Mouse (Mus musculus) heart, adult 2 months (tissue): ENCODE results near the gene Atp2a1.

Source experiments
- CTCF ChIP-seq: fragments of 200-600 bp; IDR thresholded peaks from 2 replicates; pipeline ENCODE4 v1.8.1; 2022; ENCODE audit warnings: antibody characterized with exemption, mild to moderate bottlenecking, moderate library complexity
- EP300 ChIP-seq: fragments of 200-500 bp; IDR thresholded peaks from 2 replicates; pipeline ENCODE4 v1.6.1; 2011; ENCODE audit warnings: low read depth, low read length, control low read depth; ENCODE audit not compliant: insufficient read depth
- POLR2A ChIP-seq: fragments of 200-500 bp; IDR thresholded peaks from 2 replicates; pipeline ENCODE4 v1.6.1; 2011; ENCODE audit warnings: mild to moderate bottlenecking, low read depth, low read length, control low read depth; ENCODE audit not compliant: insufficient read depth

GRCm38 (mm10) chr7:126418496-126418895 lies 44.4 kb downstream of the Atp2a1 start:
- TF ChIP-seq POLR2A, result no peak
- TF ChIP-seq CTCF, result no peak
- no peak for TF ChIP-seq EP300
